Mouse (Mus musculus): ENCODE data around the gene Gpr50. TPM values are rescaled to one million over a fixed set of nuclear protein-coding genes. Genes with fewer than 3 reads are reported as not detected.

Gene Gpr50
- polyA plus RNA-seq, 1 experiment, result 2.6 TPM

DNA sequence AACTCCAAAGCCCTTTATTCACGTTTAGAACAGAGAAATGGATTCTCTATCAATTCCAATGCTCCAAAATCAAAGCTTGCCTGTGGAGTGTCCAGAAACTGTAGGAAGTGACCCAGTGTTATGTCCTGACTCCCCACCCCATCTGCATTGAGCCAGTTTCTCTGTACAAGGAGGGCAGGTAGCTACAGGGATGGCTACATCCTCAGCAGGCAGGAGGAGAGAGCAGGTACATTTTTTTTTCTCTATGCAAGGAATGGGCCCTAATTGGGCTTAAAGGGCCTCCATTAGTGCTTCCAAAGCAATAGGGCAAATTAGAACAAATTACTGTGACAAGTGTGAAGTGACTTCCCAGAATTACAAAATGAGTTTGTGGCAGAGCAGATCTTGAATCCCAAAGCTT lies 15.0 kb upstream of the Gpr50 start:
- no peaks in the 10 kb centered on the region for H3K4me1 ChIP-seq (replicated peaks; ENCODE audit: control insufficient read depth, insufficient read depth, low read length)
- no peak overlapping the region for H3K4me3 ChIP-seq (ENCODE audit: control insufficient read depth, insufficient read depth, low read length)
- DNase-seq, result no peak
- TF ChIP-seq POLR2A (IDR thresholded peaks at IDR 0.05; ENCODE audit: control insufficient read depth, extremely low read depth, insufficient read depth, low read length, poor library complexity), result no peak
- TF ChIP-seq CTCF (IDR thresholded peaks at IDR 0.05; ENCODE audit: borderline replicate concordance, control insufficient read depth, extremely low read depth, insufficient read depth, low read length, poor library complexity), result no peak
- whole genome bisulfite sequencing, result 7% methylated on average over 1 of the region's 1 CpGs
- no peaks in the 10 kb centered on the region for H3K36me3 ChIP-seq (ENCODE audit: control insufficient read depth, insufficient read depth, low read length)
- no peak overlapping the region for H3K27ac ChIP-seq (ENCODE audit: control insufficient read depth, insufficient read depth, low read length)
- no peaks in the 10 kb centered on the region for H3K27me3 ChIP-seq (ENCODE audit: control insufficient read depth, insufficient read depth, low read length)

DNA sequence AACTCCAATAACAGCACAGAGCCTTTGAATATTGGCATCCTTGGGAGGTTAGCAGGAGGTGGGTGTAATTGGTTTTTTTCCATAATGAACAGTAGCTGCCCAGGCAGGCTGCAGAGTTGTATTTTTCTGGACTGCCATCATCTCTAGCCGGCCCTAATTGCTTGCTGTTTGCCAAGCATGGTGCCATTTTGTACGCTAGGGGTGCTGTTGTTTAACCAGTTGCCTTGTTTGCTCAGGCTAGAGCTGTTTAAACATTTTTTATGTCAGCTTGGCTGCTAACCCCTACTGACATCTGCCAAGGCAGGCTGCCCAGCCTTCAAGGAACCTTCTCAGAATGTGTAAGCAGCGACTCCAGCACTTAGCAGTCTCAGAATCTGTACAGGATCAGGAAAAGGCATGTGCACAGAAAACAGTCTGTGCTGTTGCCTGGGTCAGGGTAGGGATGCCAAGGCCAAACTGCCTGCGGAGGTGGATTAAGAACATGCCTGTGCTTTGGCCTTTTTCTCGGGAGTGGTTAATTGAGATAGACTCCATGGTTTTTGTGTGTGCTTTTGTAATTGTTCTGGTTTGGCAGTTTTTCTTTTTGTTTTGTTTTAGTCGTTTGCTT lies 14.5 kb upstream of the Gpr50 start:
- 56% methylated on average over 6 of the region's 6 CpGs for WGBS
- no peak for TF ChIP-seq POLR2A (IDR thresholded peaks at IDR 0.05; ENCODE audit: control insufficient read depth, extremely low read depth, insufficient read depth, low read length, poor library complexity)
- TF ChIP-seq CTCF (IDR thresholded peaks at IDR 0.05; ENCODE audit: borderline replicate concordance, control insufficient read depth, extremely low read depth, insufficient read depth, low read length, poor library complexity), result no peak
- no peak for DNase-seq
- Histone ChIP-seq H3K27me3 (ENCODE audit: control insufficient read depth, insufficient read depth, low read length) (no peaks in the 10 kb centered on the region), H3K4me3 (ENCODE audit: control insufficient read depth, insufficient read depth, low read length) (no peak overlapping the region), H3K36me3 (ENCODE audit: control insufficient read depth, insufficient read depth, low read length) (no peaks in the 10 kb centered on the region), H3K4me1 (replicated peaks; ENCODE audit: control insufficient read depth, insufficient read depth, low read length) (no peaks in the 10 kb centered on the region), H3K27ac (ENCODE audit: control insufficient read depth, insufficient read depth, low read length) (no peak overlapping the region)

DNA sequence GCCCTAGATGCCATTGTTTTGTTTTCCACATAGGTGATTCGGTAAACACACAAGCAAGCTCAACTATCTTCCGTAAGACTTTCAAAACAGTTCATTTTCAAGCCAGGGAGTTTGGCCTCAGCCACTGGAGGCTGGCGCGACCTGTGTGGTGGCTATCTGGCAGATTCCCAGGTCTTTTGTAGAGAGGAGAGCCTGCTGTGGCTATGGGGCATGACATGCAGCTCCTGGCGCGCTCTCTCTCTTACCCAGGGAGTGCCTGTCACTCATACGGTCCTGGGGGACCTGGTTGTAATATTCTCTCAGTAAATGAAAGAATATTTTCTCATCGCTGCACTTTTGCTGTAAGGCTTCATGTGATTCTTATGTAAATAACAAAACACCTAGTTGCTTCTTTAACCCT lies 13.5 kb upstream of the Gpr50 start:
- no peak for DNase-seq
- no peak overlapping the region for H3K4me3 ChIP-seq (ENCODE audit: control insufficient read depth, insufficient read depth, low read length)
- WGBS, result 45% methylated on average over 8 of the region's 8 CpGs
- H3K27ac ChIP-seq (ENCODE audit: control insufficient read depth, insufficient read depth, low read length), result no peak overlapping the region
- no peak for TF ChIP-seq POLR2A (IDR thresholded peaks at IDR 0.05; ENCODE audit: control insufficient read depth, extremely low read depth, insufficient read depth, low read length, poor library complexity)
- no peak for TF ChIP-seq CTCF (IDR thresholded peaks at IDR 0.05; ENCODE audit: borderline replicate concordance, control insufficient read depth, extremely low read depth, insufficient read depth, low read length, poor library complexity)
- no peaks in the 10 kb centered on the region for H3K4me1 ChIP-seq (replicated peaks; ENCODE audit: control insufficient read depth, insufficient read depth, low read length)
- no peaks in the 10 kb centered on the region for H3K27me3 ChIP-seq (ENCODE audit: control insufficient read depth, insufficient read depth, low read length)
- no peaks in the 10 kb centered on the region for H3K36me3 ChIP-seq (ENCODE audit: control insufficient read depth, insufficient read depth, low read length)

DNA sequence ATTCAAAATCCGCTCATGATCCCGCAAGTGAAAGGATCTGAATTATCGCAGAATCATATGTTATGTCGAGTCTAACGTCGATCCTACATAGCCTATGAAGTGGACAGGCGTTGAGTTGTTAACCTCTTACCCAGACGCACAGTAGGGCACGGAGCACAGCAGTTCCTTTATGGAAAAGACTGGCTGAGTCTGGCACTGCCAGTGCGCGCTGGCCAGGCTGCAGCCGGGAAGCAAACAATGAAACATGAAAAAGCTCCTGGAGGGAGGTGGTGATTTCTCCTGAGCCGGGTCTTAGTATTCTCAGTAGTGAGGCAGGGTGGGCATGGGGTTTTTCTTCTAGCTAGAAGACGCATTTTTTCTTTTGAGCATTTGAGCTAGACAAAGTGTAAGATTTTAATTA lies 1.7 kb upstream of the Gpr50 start:
- no peak for DNase-seq
- Histone ChIP-seq H3K4me1 (replicated peaks; ENCODE audit: control insufficient read depth, insufficient read depth, low read length) (no peaks in the 10 kb centered on the region), H3K27me3 (ENCODE audit: control insufficient read depth, insufficient read depth, low read length) (no peaks in the 10 kb centered on the region), H3K4me3 (ENCODE audit: control insufficient read depth, insufficient read depth, low read length) (no peak overlapping the region), H3K27ac (ENCODE audit: control insufficient read depth, insufficient read depth, low read length) (no peak overlapping the region), H3K36me3 (ENCODE audit: control insufficient read depth, insufficient read depth, low read length) (no peaks in the 10 kb centered on the region)
- 10% methylated on average over 14 of the region's 14 CpGs for WGBS
- no peak for TF ChIP-seq POLR2A (IDR thresholded peaks at IDR 0.05; ENCODE audit: control insufficient read depth, extremely low read depth, insufficient read depth, low read length, poor library complexity)
- no peak for TF ChIP-seq CTCF (IDR thresholded peaks at IDR 0.05; ENCODE audit: borderline replicate concordance, control insufficient read depth, extremely low read depth, insufficient read depth, low read length, poor library complexity)

DNA sequence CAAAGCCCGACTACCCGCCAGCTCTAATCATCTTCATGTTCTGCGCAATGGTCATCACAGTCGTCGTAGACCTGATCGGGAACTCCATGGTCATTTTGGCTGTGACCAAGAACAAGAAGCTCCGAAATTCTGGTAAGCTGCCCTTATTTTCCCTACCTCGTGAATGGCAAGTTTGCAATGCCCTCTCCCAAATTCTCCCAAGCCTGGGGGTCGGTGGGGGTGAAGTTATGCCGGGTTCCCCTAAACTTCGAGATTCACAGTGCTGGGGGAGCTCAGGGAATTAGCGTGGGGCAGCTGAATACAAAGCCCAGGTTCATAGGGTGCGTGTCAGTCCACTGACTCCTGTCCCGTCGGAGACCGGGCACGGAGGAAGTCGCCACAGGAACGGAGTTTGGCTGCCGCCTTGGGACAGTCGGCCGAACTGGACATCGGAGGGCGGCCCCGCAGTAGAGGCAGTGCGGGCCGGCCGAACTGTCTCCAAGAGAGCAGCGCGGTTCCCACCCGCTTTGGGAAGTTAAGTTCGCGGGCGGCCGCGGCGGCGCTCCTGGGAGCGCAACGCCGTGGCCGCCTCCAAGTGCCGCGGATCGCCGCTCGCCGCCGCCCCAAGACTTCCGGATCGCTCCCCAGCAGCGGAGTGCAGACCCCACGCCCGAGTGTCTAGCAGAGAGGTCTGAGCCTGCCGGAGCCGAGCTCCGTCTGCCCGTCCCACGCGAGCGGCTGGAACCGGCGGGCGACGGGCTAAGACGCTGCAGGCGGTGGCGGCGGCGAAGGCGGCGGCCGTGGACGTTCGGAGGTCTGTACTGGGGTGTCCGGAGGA lies 612 bp downstream of the Gpr50 start:
- no peak for TF ChIP-seq POLR2A (IDR thresholded peaks at IDR 0.05; ENCODE audit: control insufficient read depth, extremely low read depth, insufficient read depth, low read length, poor library complexity)
- no peak for TF ChIP-seq CTCF (IDR thresholded peaks at IDR 0.05; ENCODE audit: borderline replicate concordance, control insufficient read depth, extremely low read depth, insufficient read depth, low read length, poor library complexity)
- H3K4me3 ChIP-seq (ENCODE audit: control insufficient read depth, insufficient read depth, low read length), result no peak overlapping the region
- H3K27me3 ChIP-seq (ENCODE audit: control insufficient read depth, insufficient read depth, low read length), result no peaks in the 10 kb centered on the region
- 7% methylated on average over 74 of the region's 76 CpGs for WGBS
- DNase-seq, result no peak
- H3K4me1 ChIP-seq (replicated peaks; ENCODE audit: control insufficient read depth, insufficient read depth, low read length), result no peaks in the 10 kb centered on the region
- H3K36me3 ChIP-seq (ENCODE audit: control insufficient read depth, insufficient read depth, low read length), result no peaks in the 10 kb centered on the region
- H3K27ac ChIP-seq (ENCODE audit: control insufficient read depth, insufficient read depth, low read length), result no peak overlapping the region

DNA sequence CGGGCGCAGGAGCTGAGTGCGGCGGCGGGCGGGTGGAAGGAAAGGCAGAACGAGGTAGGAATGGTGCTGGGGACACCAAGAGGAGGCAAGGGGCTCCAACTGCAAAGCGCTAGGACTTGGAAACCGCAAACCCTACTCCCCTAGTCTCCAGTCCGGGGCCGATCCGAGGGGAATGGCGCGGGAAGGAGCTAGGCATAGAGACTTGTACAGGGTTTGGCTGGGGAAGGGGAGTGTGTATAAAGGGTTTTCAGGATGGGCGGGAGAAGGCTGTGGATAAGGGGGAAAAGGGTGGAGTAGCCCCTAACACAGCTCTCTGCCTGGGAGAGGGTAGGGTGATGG lies 1.2 kb downstream of the Gpr50 start:
- no peaks in the 10 kb centered on the region for H3K36me3 ChIP-seq (ENCODE audit: control insufficient read depth, insufficient read depth, low read length)
- no peaks in the 10 kb centered on the region for H3K27me3 ChIP-seq (ENCODE audit: control insufficient read depth, insufficient read depth, low read length)
- no peaks in the 10 kb centered on the region for H3K4me1 ChIP-seq (replicated peaks; ENCODE audit: control insufficient read depth, insufficient read depth, low read length)
- no peak for DNase-seq
- no peak overlapping the region for H3K4me3 ChIP-seq (ENCODE audit: control insufficient read depth, insufficient read depth, low read length)
- no peak overlapping the region for H3K27ac ChIP-seq (ENCODE audit: control insufficient read depth, insufficient read depth, low read length)
- WGBS, result 3% methylated on average over 15 of the region's 15 CpGs
- TF ChIP-seq CTCF (IDR thresholded peaks at IDR 0.05; ENCODE audit: borderline replicate concordance, control insufficient read depth, extremely low read depth, insufficient read depth, low read length, poor library complexity), result no peak

Data from thymus, adult 2 months (tissue).